14 mouse cellular contexts compared by ENCODE assay signal in the genomic region with DNA sequence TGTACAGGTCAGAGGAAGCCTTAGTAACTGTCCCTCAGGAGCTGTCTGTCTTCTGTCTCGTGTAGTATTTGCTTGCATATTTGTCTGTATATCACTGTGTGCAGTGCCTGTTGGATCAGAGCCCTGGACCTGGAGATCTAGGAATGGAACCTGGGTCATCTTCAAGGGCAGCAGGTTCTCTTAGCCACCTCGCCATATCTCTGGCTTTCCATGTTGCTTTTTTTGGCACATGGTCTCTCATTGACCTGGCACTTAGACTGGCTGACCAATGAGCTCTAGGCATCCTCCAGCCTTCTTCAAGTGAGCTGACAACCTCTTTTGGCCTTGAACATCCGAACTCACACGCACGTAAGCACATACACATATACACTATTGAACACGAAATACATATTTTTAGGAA. TPM values are rescaled to one million over a fixed set of nuclear protein-coding genes. Genes with fewer than 3 reads are reported as not detected.
DNase-seq lines count a peak whose midpoint lies in the region; ATAC-seq and TF ChIP-seq lines count a peak whose summit lies in the region.
"Had no signal": no experiment of that assay in that cellular context is flagged by ENCODE, and none has a peak within 500 bp of the region (broad histone marks: within the 10 kb centered on the region; RNA-seq: fewer than 3 reads in every experiment).

No protein-coding gene starts in this region.

- DNase-seq in heart, embryonic 10.5 days (ENCODE audit: low spot score), result no peak
- DNase-seq in heart, postnatal 4 days, result no peak
- DNase-seq in liver, postnatal 0 days, result no peak
- no peak for DNase-seq in liver, embryonic 11.5 days (ENCODE audit: low spot score)
- no peak for DNase-seq in urinary bladder, postnatal 4 days (ENCODE audit: low spot score in 2 of 2)
- DNase-seq: cerebellum, adult 11 months; cerebellum, postnatal 36 days; gastrocnemius, postnatal 36 days had no signal

- TF ChIP-seq CTCF in liver, postnatal 0 days (IDR thresholded peaks at IDR 0.05; ENCODE audit: low read depth), result no peak

- no peak overlapping the region; the same call in 1 of the 2 replicates for H3K9ac ChIP-seq in liver, postnatal 0 days (replicated peaks)
- no peak overlapping the region for H3K9ac ChIP-seq in liver, embryonic 11.5 days (ENCODE audit: low read depth, low read length)
- no peak overlapping the region for H3K9ac ChIP-seq in neural tube, embryonic 15.5 days (replicated peaks)
- H3K9ac ChIP-seq: embryonic facial prominence, embryonic 12.5 days; limb, embryonic 12.5 days had no signal

- H3K4me1 ChIP-seq in heart, embryonic 10.5 days, result peaks cover 38% of the 10 kb centered on the region
- peaks cover 13% of the 10 kb centered on the region for H3K4me1 ChIP-seq in liver, postnatal 0 days (ENCODE audit: insufficient read depth)
- H3K4me1 ChIP-seq in liver, embryonic 11.5 days (replicated peaks; ENCODE audit: control insufficient read depth, insufficient read depth, low read length), result peaks cover 2% of the 10 kb centered on the region; the same call in 1 of the 2 replicates
- H3K4me1 ChIP-seq in neural tube, embryonic 15.5 days, result 0 out of 2 replicates have a peak, but pooled peaks cover 4% of the 10 kb centered on the region
- H3K4me1 ChIP-seq: embryonic facial prominence, embryonic 12.5 days; limb, embryonic 12.5 days had no signal

- H3K4me2 ChIP-seq in liver, postnatal 0 days (ENCODE audit: low read depth, low read length), result peak overlapping the region; percentile 1
- H3K4me2 ChIP-seq in liver, embryonic 11.5 days, result no peak overlapping the region
- peak overlapping the region; percentile 55 for H3K4me2 ChIP-seq in myocyte (ENCODE audit: low read depth)
- H3K4me2 ChIP-seq in neural tube, embryonic 15.5 days, result no peak overlapping the region
- H3K4me2 ChIP-seq: embryonic facial prominence, embryonic 12.5 days; limb, embryonic 12.5 days had no signal

- no peak for TF ChIP-seq POLR2A in myocyte (IDR thresholded peaks at IDR 0.05; ENCODE audit: insufficient read length, low read depth)

- no peak for TF ChIP-seq EP300 in liver, postnatal 0 days (IDR thresholded peaks at IDR 0.05; ENCODE audit: low read depth)

- no peaks in the 10 kb centered on the region for H3K9me3 ChIP-seq in heart, embryonic 10.5 days
- H3K9me3 ChIP-seq in liver, postnatal 0 days (ENCODE audit: low read length), result no peaks in the 10 kb centered on the region
- H3K9me3 ChIP-seq in liver, embryonic 11.5 days (ENCODE audit: control insufficient read depth, low read length), result no peaks in the 10 kb centered on the region
- no peaks in the 10 kb centered on the region for H3K9me3 ChIP-seq in neural tube, embryonic 15.5 days (replicated peaks)
- H3K9me3 ChIP-seq: embryonic facial prominence, embryonic 12.5 days; limb, embryonic 12.5 days had no signal

- H3K36me3 ChIP-seq in heart, embryonic 10.5 days, result peaks cover 40% of the 10 kb centered on the region
- peaks cover 19% of the 10 kb centered on the region; the same call in 1 of the 2 replicates for H3K36me3 ChIP-seq in liver, postnatal 0 days (replicated peaks; ENCODE audit: insufficient read depth, low read length)
- peaks cover 7% of the 10 kb centered on the region; the same call in 1 of the 2 replicates for H3K36me3 ChIP-seq in liver, embryonic 11.5 days (ENCODE audit: control insufficient read depth, insufficient read depth, low read length)
- H3K36me3 ChIP-seq in myocyte (ENCODE audit: control insufficient read depth, insufficient read depth), result no peaks in the 10 kb centered on the region
- peaks cover 30% of the 10 kb centered on the region for H3K36me3 ChIP-seq in neural tube, embryonic 15.5 days

- peak overlapping the region; percentile 73 for H3K27ac ChIP-seq in heart, embryonic 10.5 days
- H3K27ac ChIP-seq in liver, postnatal 0 days (ENCODE audit: low read depth), result peak overlapping the region; percentile 16; the same call in 1 of the 2 replicates
- H3K27ac ChIP-seq in liver, embryonic 11.5 days (ENCODE audit: low read depth, low read length), result no peak overlapping the region
- H3K27ac ChIP-seq in neural tube, embryonic 15.5 days (replicated peaks), result no peak overlapping the region
- H3K27ac ChIP-seq: embryonic facial prominence, embryonic 12.5 days; limb, embryonic 12.5 days had no signal

- peaks cover 32% of the 10 kb centered on the region for H3K79me2 ChIP-seq in myocyte (ENCODE audit: control insufficient read depth, insufficient read depth)

- 55% methylated on average over 6 of the region's 6 CpGs for WGBS in heart, embryonic 10.5 days
- WGBS in liver, postnatal 0 days (ENCODE audit: insufficient replicate concordance), result 61% methylated on average over 6 of the region's 6 CpGs
- WGBS in liver, embryonic 11.5 days, result 81% methylated on average over 6 of the region's 6 CpGs
- 92% methylated on average over 6 of the region's 6 CpGs for WGBS in neural tube, embryonic 15.5 days

- no peak overlapping the region for H3ac ChIP-seq in myocyte (ENCODE audit: control insufficient read depth, insufficient read length)

- no peaks in the 10 kb centered on the region for H3K27me3 ChIP-seq in heart, embryonic 10.5 days (ENCODE audit: insufficient read depth, poor library complexity, severe bottlenecking)
- H3K27me3 ChIP-seq in liver, postnatal 0 days (ENCODE audit: insufficient read depth, low read length), result no peaks in the 10 kb centered on the region
- H3K27me3 ChIP-seq in liver, embryonic 11.5 days (replicated peaks; ENCODE audit: control insufficient read depth, insufficient read depth, low read length), result no peaks in the 10 kb centered on the region
- no peaks in the 10 kb centered on the region for H3K27me3 ChIP-seq in myocyte (ENCODE audit: control insufficient read depth, insufficient read depth, insufficient read length)
- no peaks in the 10 kb centered on the region for H3K27me3 ChIP-seq in neural tube, embryonic 15.5 days (replicated peaks)
- H3K27me3 ChIP-seq: embryonic facial prominence, embryonic 12.5 days; limb, embryonic 12.5 days had no signal

- no peak overlapping the region for H3K4me3 ChIP-seq in heart, embryonic 10.5 days
- no peak overlapping the region for H3K4me3 ChIP-seq in liver, postnatal 0 days (ENCODE audit: low read depth, low read length)
- no peak overlapping the region for H3K4me3 ChIP-seq in liver, embryonic 11.5 days (ENCODE audit: low read depth, low read length)
- H3K4me3 ChIP-seq in myocyte, result no peak overlapping the region
- no peak overlapping the region for H3K4me3 ChIP-seq in neural tube, embryonic 15.5 days (replicated peaks)
- H3K4me3 ChIP-seq: embryonic facial prominence, embryonic 12.5 days; limb, embryonic 12.5 days had no signal

- ATAC-seq in liver, postnatal 0 days, result no peak; the same call in 1 of the 2 replicates
- no peak for ATAC-seq in liver, embryonic 11.5 days (replicated peaks; ENCODE audit: low FRiP score)
- ATAC-seq in granulocyte monocyte progenitor cell, adult 5-6 weeks (replicated peaks; ENCODE audit: poor library complexity, severe bottlenecking), result 0 out of 2 replicates have a peak, but pooled peaks have one; percentile 3
- ATAC-seq in neural tube, embryonic 15.5 days (ENCODE audit: low FRiP score), result no peak
- ATAC-seq: hindbrain, embryonic 16.5 days had no signal

TF ChIP-seq in myocyte, 11 proteins besides CTCF, POLR2A, EP300 and RAD21:
- TF ChIP-seq USF1 (IDR thresholded peaks at IDR 0.05; ENCODE audit: low read depth), result no peak
- TF ChIP-seq MAX (IDR thresholded peaks at IDR 0.05; ENCODE audit: low read depth), result no peak
- TF ChIP-seq SRF (IDR thresholded peaks at IDR 0.05; ENCODE audit: control insufficient read depth, insufficient read length, low read depth), result no peak
- no peak for TF ChIP-seq MYOG (IDR thresholded peaks at IDR 0.05; ENCODE audit: control insufficient read depth in 1 of 3, insufficient read depth in 1 of 3, insufficient read length in 2 of 3, low read depth in 2 of 3)
- TF ChIP-seq TCF12 (IDR thresholded peaks at IDR 0.05; ENCODE audit: insufficient read depth, poor library complexity, severe bottlenecking), result no peak
- TF ChIP-seq REST (IDR thresholded peaks at IDR 0.05; ENCODE audit: insufficient read depth, insufficient read length), result no peak
- TF ChIP-seq CEBPB (IDR thresholded peaks at IDR 0.05; ENCODE audit: insufficient read depth, poor library complexity, severe bottlenecking), result no peak
- TF ChIP-seq POLR2AphosphoS2 (IDR thresholded peaks at IDR 0.05; ENCODE audit: insufficient read length, low read depth), result no peak
- no peak for TF ChIP-seq MYOD1 (IDR thresholded peaks at IDR 0.05; ENCODE audit: control insufficient read depth in 1 of 3, insufficient read length in 2 of 3, low read depth in 2 of 3)
- no peak for TF ChIP-seq E2F4 (IDR thresholded peaks at IDR 0.05; ENCODE audit: insufficient read depth)
- no peak for TF ChIP-seq TCF3 (IDR thresholded peaks at IDR 0.05; ENCODE audit: insufficient read length, low read depth)

RNA-seq across cellular contexts. Expression of a gene that starts 32.4 kb away (rescaled TPM):
- 54.4 and 66.8 TPM in 2 replicates for polyA plus RNA-seq in heart, embryonic 10.5 days (2016; fragmentation: Nextera tagmentation; extraction: Ambion mirVana)
- 10 to 100 TPM; 54.0 to 55.5 TPM for total RNA-seq in heart, postnatal 4 days (2021)
- polyA plus RNA-seq in liver, postnatal 0 days (2015; fragmentation: Nextera tagmentation; extraction: Ambion mirVana), result 302 and 303 TPM in 2 replicates
- 48.1 and 49.3 TPM in 2 replicates for polyA plus RNA-seq in liver, embryonic 11.5 days (2014; fragmentation: Nextera tagmentation; extraction: Ambion mirVana)
- total RNA-seq in granulocyte monocyte progenitor cell, adult 5-6 weeks (2014; fragmentation: Nextera tagmentation), result 26.7 and 34.3 TPM in 2 replicates
- total RNA-seq in granulocyte monocyte progenitor cell, adult 5-6 weeks (2017), result 20.6 and 28.7 TPM in 2 replicates
- 90.6 TPM for polyA plus RNA-seq in myocyte (2012; fragmentation: generic; extraction: Trizol)
- 91.6 and 92.1 TPM in 2 replicates for polyA plus RNA-seq in neural tube, embryonic 15.5 days (2015; fragmentation: Nextera tagmentation; extraction: Ambion mirVana)

RNA-seq across cellular contexts. Expression of a gene that starts 42.1 kb away (rescaled TPM):
- 36.2 and 45.5 TPM in 2 replicates for polyA plus RNA-seq in heart, embryonic 10.5 days (2016; fragmentation: Nextera tagmentation; extraction: Ambion mirVana)
- total RNA-seq in heart, postnatal 4 days (2021), result 10 to 100 TPM; 14.4 to 16.7 TPM
- 80.8 and 82.7 TPM in 2 replicates for polyA plus RNA-seq in liver, postnatal 0 days (2015; fragmentation: Nextera tagmentation; extraction: Ambion mirVana)
- polyA plus RNA-seq in liver, embryonic 11.5 days (2014; fragmentation: Nextera tagmentation; extraction: Ambion mirVana), result 23.2 and 23.7 TPM in 2 replicates
- 19.1 and 22.9 TPM in 2 replicates for total RNA-seq in granulocyte monocyte progenitor cell, adult 5-6 weeks (2014; fragmentation: Nextera tagmentation)
- total RNA-seq in granulocyte monocyte progenitor cell, adult 5-6 weeks (2017), result 17.6 and 26.4 TPM in 2 replicates
- 32.7 TPM for polyA plus RNA-seq in myocyte (2012; fragmentation: generic; extraction: Trizol)
- 73.6 and 88.2 TPM in 2 replicates for polyA plus RNA-seq in neural tube, embryonic 15.5 days (2015; fragmentation: Nextera tagmentation; extraction: Ambion mirVana)

Comparison
In these comparisons a context has a peak if more than half of its experiments do, and no peak if none do; other contexts are left out.
1. H3K27ac ChIP-seq: peak in heart, embryonic 10.5 days (single experiment) and liver, postnatal 0 days (single experiment); none in liver, embryonic 11.5 days (single experiment) and neural tube, embryonic 15.5 days (single experiment).
2. H3K4me2 ChIP-seq: peak in liver, postnatal 0 days (single experiment) and myocyte (single experiment); none in liver, embryonic 11.5 days (single experiment) and neural tube, embryonic 15.5 days (single experiment).